Mouse (Mus musculus): ENCODE measurements at regions not wholly inside any gene's neighbourhood (a gene's known extent, or its start where the extent isn't known, plus 50 kb on each side); places are given as distances from the start of the nearest gene placed in this dataset.

GRCm38 (mm10) chr3:151949865-151950264, 112.4 kb upstream of the Ptgfr start:
- no peak for TF ChIP-seq POLR2A (IDR thresholded peaks at IDR 0.05; ENCODE audit: insufficient read depth, low read length)
- TF ChIP-seq CTCF (IDR thresholded peaks at IDR 0.05; ENCODE audit: low read depth, low read length), result no peak

Measured in ES-Bruce4 (cell line).